Mouse (Mus musculus): Measurements from ENCODE around the gene Rbfox1.

Gene Rbfox1

GRCm38 (mm10) chr16:5992045-5993011, 107.2 kb downstream of the Rbfox1 start:
- in situ Hi-C loops (cut with MboI, MseI) = no loop called here

- in situ Hi-C loops (cut with MboI, MseI) = no loop called here
These were observed 112.0 kb downstream of the Rbfox1 start for GRCm38 (mm10) chr16:5997136-5997535.

GRCm38 (mm10) chr16:5997651-5998050, 112.5 kb downstream of the Rbfox1 start:
- in situ Hi-C loops (cut with MboI, MseI) = no loop called here

GRCm38 (mm10) chr16:6000016-6000415, 114.9 kb downstream of the Rbfox1 start:
- in situ Hi-C loops (cut with MboI, MseI) = no loop called here

GRCm38 (mm10) chr16:6006996-6007395, 121.8 kb downstream of the Rbfox1 start:
- in situ Hi-C loops (cut with MboI, MseI) = no loop called here

- in situ Hi-C loops (cut with MboI, MseI) = no loop called here
These were observed 127.7 kb downstream of the Rbfox1 start for GRCm38 (mm10) chr16:6012853-6013252.

GRCm38 (mm10) chr16:6018639-6019038, 133.5 kb downstream of the Rbfox1 start:
- in situ Hi-C loops (cut with MboI, MseI) = no loop called here

- in situ Hi-C loops (cut with MboI, MseI) = no loop called here
These were observed 134.2 kb downstream of the Rbfox1 start for GRCm38 (mm10) chr16:6019361-6019760.

GRCm38 (mm10) chr16:6031280-6031679, 146.1 kb downstream of the Rbfox1 start:
- in situ Hi-C loops (cut with MboI, MseI) = no loop called here

- in situ Hi-C loops (cut with MboI, MseI) = no loop called here
These were observed 147.4 kb downstream of the Rbfox1 start for GRCm38 (mm10) chr16:6032563-6032962.

GRCm38 (mm10) chr16:6034876-6035275, 149.7 kb downstream of the Rbfox1 start:
- in situ Hi-C loops (cut with MboI, MseI) = no loop called here

GRCm38 (mm10) chr16:6037009-6037408, 151.9 kb downstream of the Rbfox1 start:
- in situ Hi-C loops (cut with MboI, MseI) = no loop called here

GRCm38 (mm10) chr16:6042766-6043165, 157.6 kb downstream of the Rbfox1 start:
- in situ Hi-C loops (cut with MboI, MseI) = no loop called here

GRCm38 (mm10) chr16:6048601-6049000, 163.4 kb downstream of the Rbfox1 start:
- in situ Hi-C loops (cut with MboI, MseI) = no loop called here

GRCm38 (mm10) chr16:6062495-6062894, 177.3 kb downstream of the Rbfox1 start:
- in situ Hi-C loops (cut with MboI, MseI) = no loop called here

GRCm38 (mm10) chr16:6065481-6065880, 180.3 kb downstream of the Rbfox1 start:
- in situ Hi-C loops (cut with MboI, MseI) = no loop called here

- in situ Hi-C loops (cut with MboI, MseI) = no loop called here
These were observed 190.4 kb downstream of the Rbfox1 start for GRCm38 (mm10) chr16:6075442-6076050.

- in situ Hi-C loops (cut with MboI, MseI) = no loop called here
These were observed 193.9 kb downstream of the Rbfox1 start for GRCm38 (mm10) chr16:6079017-6079416.

GRCm38 (mm10) chr16:6084701-6085365, 199.7 kb downstream of the Rbfox1 start:
- in situ Hi-C loops (cut with MboI, MseI) = no loop called here

GRCm38 (mm10) chr16:6086200-6086599, 201.0 kb downstream of the Rbfox1 start:
- in situ Hi-C loops (cut with MboI, MseI) = no loop called here

- in situ Hi-C loops (cut with MboI, MseI) = no loop called here
These were observed 206.4 kb downstream of the Rbfox1 start for GRCm38 (mm10) chr16:6091326-6092123.
